Mouse (Mus musculus) heart, adult 2 months (tissue): ENCODE data around the gene Bcl2l10. TPM values are rescaled to one million over a fixed set of nuclear protein-coding genes. Genes with fewer than 3 reads are reported as not detected.
"Not testable (repeated sequence)": the region's sequence is repeated elsewhere in the genome, so short reads cannot be mapped to it uniquely, and the experiment has no call there.

Experiments used
- DNase-seq, 2 experiments: peaks; one replicate each; pipeline ENCODE4 v3.0.0; 2021
- H3K27ac ChIP-seq: fragments of 200-600 bp; 2 replicates; pipeline ENCODE4 v1.8.1; 2022
- H3K27me3 ChIP-seq: fragments of 200-500 bp; 2 replicates; pipeline ENCODE4 v1.6.1; 2012; ENCODE audit warnings: mild to moderate bottlenecking, low read length, inconsistent platforms, mixed read lengths; ENCODE audit not compliant: control insufficient read depth, insufficient read depth
- H3K36me3 ChIP-seq: fragments of 200-500 bp; 2 replicates; pipeline ENCODE4 v1.6.1; 2012; ENCODE audit warnings: low read length, inconsistent platforms; ENCODE audit not compliant: control insufficient read depth, insufficient read depth
- H3K4me1 ChIP-seq: fragments of 200-500 bp; 2 replicates; pipeline ENCODE4 v1.6.1; 2011; ENCODE audit warnings: low read length; ENCODE audit not compliant: control insufficient read depth, insufficient read depth
- H3K4me3 ChIP-seq: fragments of 200-600 bp; 2 replicates; pipeline ENCODE4 v1.8.1; 2022
- H3K79me2 ChIP-seq: fragments of 200-500 bp; replicated peaks from 2 replicates; pipeline ENCODE4 v1.6.1; 2012; ENCODE audit warnings: mild to moderate bottlenecking, inconsistent platforms, low read length, moderate library complexity, mixed read lengths; ENCODE audit not compliant: control insufficient read depth, insufficient read depth
- H3K9ac ChIP-seq: fragments of 200-500 bp; 2 replicates; pipeline ENCODE4 v1.6.1; 2012; ENCODE audit warnings: low read depth, mild to moderate bottlenecking, control low read depth, inconsistent platforms, low read length, mixed read lengths
- CTCF ChIP-seq: fragments of 200-600 bp; IDR thresholded peaks from 2 replicates; pipeline ENCODE4 v1.8.1; 2022; ENCODE audit warnings: antibody characterized with exemption, mild to moderate bottlenecking, moderate library complexity
- EP300 ChIP-seq: fragments of 200-500 bp; IDR thresholded peaks from 2 replicates; pipeline ENCODE4 v1.6.1; 2011; ENCODE audit warnings: low read depth, low read length, control low read depth; ENCODE audit not compliant: insufficient read depth
- POLR2A ChIP-seq: fragments of 200-500 bp; IDR thresholded peaks from 2 replicates; pipeline ENCODE4 v1.6.1; 2011; ENCODE audit warnings: mild to moderate bottlenecking, low read depth, low read length, control low read depth; ENCODE audit not compliant: insufficient read depth
- WGBS: fragments of 180-500 bp; shearing (Covaris S2); methylation state at CpG from one replicate; pipeline ENCODE4 v1.1.7; 2018; 5-methylcytosine and 5-hydroxymethylcytosine counted together
- intact Hi-C: fragments of 180-260 bp; cut with DNase I; formaldehyde crosslinking; loops from one replicate; pipeline ENCODE4 v1.15.1; 2025
- polyA plus RNA-seq: library from polyadenylated mRNA; depleted of rRNA; stranded (reverse); fragments of >200 nt; gene quantifications from 2 replicates; pipeline ENCODE4 v1.2.3, GENCODE M21; 2012
- total RNA-seq, 2 experiments: library from RNA; stranded (reverse); gene quantifications; 2 replicates each; pipeline ENCODE4 v1.2.3; 2021

Bcl2l10 gene
- total and polyA plus RNA-seq, 3 experiments: not detected

DNA sequence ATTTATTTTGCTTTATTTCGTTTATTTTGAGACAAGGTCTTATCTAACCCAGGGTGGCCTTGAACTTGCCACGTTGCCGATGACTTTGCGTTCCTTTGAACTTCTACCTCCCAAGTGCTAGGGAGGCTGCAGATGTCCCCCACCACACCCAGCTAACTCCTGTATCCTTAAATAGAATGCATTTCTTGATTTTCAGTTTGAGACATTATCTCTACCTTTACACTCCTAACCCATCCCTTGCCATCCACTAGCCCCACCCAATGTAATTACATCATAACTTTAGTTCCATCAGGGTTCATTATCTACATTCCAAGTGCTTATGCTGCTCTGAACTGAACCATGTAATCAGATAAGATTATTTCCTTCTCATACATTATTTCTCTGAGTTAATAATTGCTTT lies 8.2 kb downstream of the Bcl2l10 start:
- Histone ChIP-seq H3K4me1 (no peaks in the 10 kb centered on the region), H3K27me3 (no peaks in the 10 kb centered on the region), H3K36me3 (no peaks in the 10 kb centered on the region)

DNA sequence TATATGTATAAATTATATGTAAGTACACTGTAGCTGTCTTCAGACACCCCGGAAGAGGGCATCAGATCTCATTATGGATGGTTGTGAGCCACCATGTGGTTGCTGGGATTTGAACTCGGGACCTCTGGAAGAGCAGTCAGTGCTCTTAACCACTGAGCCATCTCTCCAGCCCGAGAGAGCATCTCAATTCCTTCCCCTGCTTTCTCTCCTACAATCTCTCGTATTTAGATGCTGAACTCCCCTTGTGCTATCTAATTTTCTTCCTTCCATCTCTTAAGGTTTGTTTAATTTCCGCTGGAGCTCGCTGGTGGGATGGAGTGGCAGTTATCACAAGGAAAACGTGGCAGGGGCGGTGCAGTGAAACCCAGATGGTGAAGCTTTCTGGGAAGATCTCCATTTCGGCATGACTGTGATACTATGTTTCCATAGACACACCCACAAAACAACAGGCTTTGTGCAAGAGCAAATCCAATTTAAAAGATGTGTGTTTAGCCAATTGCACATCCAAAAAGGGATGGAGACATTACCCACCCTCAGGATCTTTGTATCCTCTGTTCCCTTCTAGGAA lies 9.6 kb downstream of the Bcl2l10 start:
- Histone ChIP-seq H3K27ac (no peak overlapping the region), H3K9ac (no peak overlapping the region), H3K4me1 (peaks cover 2% of the 10 kb centered on the region; the same call in 1 of the 2 replicates), H3K79me2 (no peaks in the 10 kb centered on the region), H3K36me3 (no peaks in the 10 kb centered on the region), H3K4me3 (no peak overlapping the region), H3K27me3 (no peaks in the 10 kb centered on the region)
- DNase-seq: no peak
- intact Hi-C loops: no loop called here
- TF ChIP-seq EP300 (no peak), POLR2A (no peak), CTCF (no peak)
- WGBS: 54% methylated on average over 9 of the region's 9 CpGs

More for the DNA sequence above, 8.2 kb downstream of the Bcl2l10 start:
- Histone ChIP-seq H3K4me3 (no peak overlapping the region), H3K79me2 (no peaks in the 10 kb centered on the region), H3K9ac (no peak overlapping the region), H3K27ac (no peak overlapping the region)
- WGBS: 77% methylated on average over 4 of the region's 4 CpGs
- intact Hi-C loops: no loop called here
- no peak for DNase-seq
- TF ChIP-seq POLR2A: no peak
- no peak for TF ChIP-seq CTCF
- no peak for TF ChIP-seq EP300

GRCm38 (mm10) chr9:75361699-75362098 lies 14.1 kb downstream of the Bcl2l10 start:
- Histone ChIP-seq H3K27ac (no peak overlapping the region), H3K27me3 (no peaks in the 10 kb centered on the region), H3K4me3 (no peak overlapping the region), H3K79me2 (no peaks in the 10 kb centered on the region), H3K36me3 (no peaks in the 10 kb centered on the region), H3K9ac (peak overlapping the region; percentile 19; the same call in 1 of the 2 replicates), H3K4me1 (peaks cover 3% of the 10 kb centered on the region; the same call in 1 of the 2 replicates)
- no peak for TF ChIP-seq POLR2A
- peak; percentile 66; the same call in 1 of the 2 replicates for TF ChIP-seq EP300
- peak; percentile 94 for TF ChIP-seq CTCF
- 9% methylated on average over 5 of the region's 5 CpGs for WGBS
- intact Hi-C loops: loop anchor here (1.0 to 2.0 kb wide), 4 partner anchors 39 to 221 kb away; no protein-coding TSS in a partner anchor
- DNase-seq: peak; percentile 66 to 82

DNA sequence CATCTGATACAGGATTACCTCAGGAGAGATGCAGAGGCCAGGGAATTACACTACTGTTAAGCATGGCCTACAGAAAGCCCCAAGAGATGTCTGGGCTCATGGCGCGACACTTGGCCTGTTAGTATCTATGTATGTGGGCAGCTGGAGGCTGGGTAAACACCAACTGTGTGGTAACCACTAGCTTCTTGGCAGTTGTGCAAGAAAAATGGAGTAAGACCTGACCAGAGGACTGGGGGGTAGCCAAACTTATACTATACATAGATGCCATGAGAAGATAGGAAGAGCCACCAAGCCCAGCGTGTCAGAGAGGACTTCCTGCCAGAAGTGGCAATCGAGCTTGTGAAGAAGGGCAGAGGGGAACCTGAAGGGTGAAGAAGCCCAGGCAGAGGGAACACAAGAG lies 14.6 kb downstream of the Bcl2l10 start:
- WGBS: 81% methylated on average over 4 of the region's 4 CpGs
- H3K9ac ChIP-seq: no peak overlapping the region
- peaks cover 3% of the 10 kb centered on the region; the same call in 1 of the 2 replicates for H3K4me1 ChIP-seq
- H3K27ac ChIP-seq: no peak overlapping the region
- H3K36me3 ChIP-seq: no peaks in the 10 kb centered on the region
- no peak overlapping the region for H3K4me3 ChIP-seq
- intact Hi-C loops: loop anchor here (2.0 kb wide), 2 partner anchors 39 to 153 kb away; no protein-coding TSS in a partner anchor
- no peaks in the 10 kb centered on the region for H3K27me3 ChIP-seq
- no peaks in the 10 kb centered on the region for H3K79me2 ChIP-seq
- TF ChIP-seq EP300 (no peak), POLR2A (no peak), CTCF (no peak)
- DNase-seq: no peak

- WGBS: 47% methylated on average over 5 of the region's 5 CpGs
- Histone ChIP-seq H3K4me3 (no peak overlapping the region), H3K9ac (no peak overlapping the region), H3K4me1 (peaks cover 3% of the 10 kb centered on the region; the same call in 1 of the 2 replicates), H3K79me2 (no peaks in the 10 kb centered on the region), H3K27ac (no peak overlapping the region), H3K36me3 (no peaks in the 10 kb centered on the region), H3K27me3 (no peaks in the 10 kb centered on the region)
- intact Hi-C loops: loop anchor here (2.0 kb wide), 2 partner anchors 38 to 152 kb away; no protein-coding TSS in a partner anchor
- peak in 1 of 2 experiments; percentile 22 for DNase-seq
- TF ChIP-seq CTCF: no peak
- no peak for TF ChIP-seq POLR2A
- peak; percentile 69; the same call in 1 of the 2 replicates for TF ChIP-seq EP300
These were observed 15.4 kb downstream of the Bcl2l10 start for GRCm38 (mm10) chr9:75363001-75363400.

DNA sequence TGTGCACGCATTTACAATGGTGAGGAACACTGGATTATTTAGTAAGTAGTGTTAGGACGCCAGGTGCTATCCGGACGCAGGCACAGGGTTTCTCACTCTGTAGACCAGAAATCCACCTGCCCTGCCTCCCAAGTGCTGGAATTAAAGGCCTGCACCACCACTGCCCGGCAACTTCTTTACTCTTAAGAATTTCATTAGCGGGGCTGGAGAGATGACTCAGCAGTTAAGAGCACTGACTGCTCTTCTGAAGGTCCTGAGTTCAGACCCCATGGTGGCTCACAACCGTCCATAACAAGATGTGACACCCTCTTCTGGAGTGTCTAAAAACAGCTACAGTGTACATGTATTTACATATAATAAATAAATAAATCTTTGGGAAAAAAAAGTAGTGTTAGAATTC lies 16.1 kb downstream of the Bcl2l10 start:
- intact Hi-C loops: loop anchor here (2.0 kb wide), 2 partner anchors 37 to 151 kb away; no protein-coding TSS in a partner anchor
- H3K27me3 ChIP-seq, H3K36me3 ChIP-seq, H3K79me2 ChIP-seq, H3K9ac ChIP-seq, DNase-seq, H3K4me1 ChIP-seq, H3K27ac ChIP-seq, H3K4me3 ChIP-seq: not testable (repeated sequence)
- WGBS: 80% methylated on average over 7 of the region's 7 CpGs
